Mouse (Mus musculus) cortical plate, adult 2 months (tissue): ENCODE measurements around the gene Rai1.

Experiments used
- CTCF ChIP-seq: fragments of 200-500 bp; IDR thresholded peaks from 2 replicates; pipeline ENCODE4 v1.5.1; 2011; ENCODE audit warnings: mild to moderate bottlenecking, control low read depth, low read length; ENCODE audit not compliant: insufficient read depth; ENCODE audit errors: extremely low read depth
- POLR2A ChIP-seq: fragments of 200-500 bp; IDR thresholded peaks from 2 replicates; pipeline ENCODE4 v1.6.1; 2011; ENCODE audit warnings: mild to moderate bottlenecking, low read length, control low read depth; ENCODE audit not compliant: insufficient read depth; ENCODE audit errors: extremely low read depth

GRCm38 (mm10) chr11:60155690-60156089 lies 50.9 kb downstream of the Rai1 start:
- TF ChIP-seq POLR2A (no peak), CTCF (no peak)
